Mouse (Mus musculus): ENCODE data around the gene BC048507. TPM values are rescaled to one million over a fixed set of nuclear protein-coding genes. Genes with fewer than 3 reads are reported as not detected.
"Not testable (repeated sequence)": the region's sequence is repeated elsewhere in the genome, so short reads cannot be mapped to it uniquely, and the experiment has no call there.

BC048507 gene
- 0.14 TPM for polyA plus RNA-seq (2021)

DNA sequence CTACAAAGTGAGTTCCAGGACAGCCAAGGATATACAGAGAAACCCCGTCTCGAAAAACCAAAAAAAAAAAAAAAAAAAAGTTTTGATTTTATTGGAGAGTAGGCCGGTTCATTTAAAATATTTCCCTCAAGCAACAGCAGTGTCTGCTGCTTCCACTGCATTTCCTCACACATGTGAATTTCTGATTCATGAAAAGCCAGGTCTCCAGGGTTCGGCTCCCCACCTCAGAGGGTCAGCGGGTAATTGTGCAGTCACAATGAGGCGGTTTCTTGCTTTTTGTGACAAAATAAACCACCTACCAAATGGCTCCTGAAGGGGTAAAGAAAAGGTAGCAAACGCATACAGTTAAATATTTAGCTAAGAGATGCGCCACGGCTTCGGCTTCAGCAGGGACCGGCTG lies at the start of gene BC048507:
BC048507 (plus strand) TSS at position 301 of the 400 bp plus-strand sequence.
- CTCF ChIA-PET: interaction anchor here (1.7 kb wide), 1 partner anchor 9 kb away, joined by 3 read pairs; no protein-coding TSS in a partner anchor
- DNase-seq (ENCODE audit: low read depth, low spot score): no peak
- in situ Hi-C loops (cut with MboI; ENCODE audit: low pct_unique_long_range_greater_than_20kb): no loop called here
- POLR2A ChIA-PET: interaction anchor here (1.0 kb wide), 1 partner anchor 242 kb away, joined by 4 read pairs; no protein-coding TSS in a partner anchor
- H3K27me3 ChIP-seq: peaks cover 8% of the 10 kb centered on the region
- ATAC-seq: no peak
- TF ChIP-seq CTCF (IDR thresholded peaks at IDR 0.05): no peak

GRCm38 (mm10) chr13:67813710-67814660 lies 49.1 kb upstream of the BC048507 start, which contains the start of gene Zfp273:
Gene Zfp273 (plus strand): TSS chr13:67813740.
- H3K27me3 ChIP-seq: no peaks in the 10 kb centered on the region
- DNase-seq (ENCODE audit: low read depth, low spot score): peak; percentile 31
- TF ChIP-seq CTCF (IDR thresholded peaks at IDR 0.05): no peak
- CTCF ChIA-PET: no interaction called here
- POLR2A ChIA-PET: interaction anchor here (0.6 kb wide), 1 partner anchor 558 kb away, joined by 4 read pairs; no protein-coding TSS in a partner anchor
- peak; percentile 96 for ATAC-seq
- in situ Hi-C loops (cut with MboI; ENCODE audit: low pct_unique_long_range_greater_than_20kb): no loop called here

- TF ChIP-seq CTCF (IDR thresholded peaks at IDR 0.05): no peak
- DNase-seq (ENCODE audit: low read depth, low spot score) (no peak), ATAC-seq (no peak)
- ChIA-PET CTCF (no interaction called here), POLR2A (no interaction called here)
- in situ Hi-C loops (cut with MboI; ENCODE audit: low pct_unique_long_range_greater_than_20kb): no loop called here
- no peaks in the 10 kb centered on the region for H3K27me3 ChIP-seq
Observed at GRCm38 (mm10) chr13:67818636-67819035, 44.5 kb upstream of the BC048507 start.

GRCm38 (mm10) chr13:67830911-67831336 lies 32.2 kb upstream of the BC048507 start, which contains the start of gene Gm10037:
Gene Gm10037 (plus strand): TSS chr13:67831106.
- POLR2A ChIA-PET: no interaction called here
- in situ Hi-C loops (cut with MboI; ENCODE audit: low pct_unique_long_range_greater_than_20kb): loop anchor here (10.0 to 25.0 kb wide), 4 partner anchors 96 to 731 kb away; partner anchors contain the start of gene Zfp457
- ATAC-seq: no peak
- H3K27me3 ChIP-seq: no peaks in the 10 kb centered on the region
- CTCF ChIA-PET: no interaction called here
- TF ChIP-seq CTCF (IDR thresholded peaks at IDR 0.05): no peak
- DNase-seq (ENCODE audit: low read depth, low spot score): no peak

- in situ Hi-C loops (cut with MboI; ENCODE audit: low pct_unique_long_range_greater_than_20kb): loop anchor here (10.0 to 25.0 kb wide), 4 partner anchors 98 to 729 kb away; partner anchors contain the start of gene Zfp457
- ATAC-seq, POLR2A ChIA-PET: not testable (repeated sequence)
Observed at GRCm38 (mm10) chr13:67833137-67833536, 30.0 kb upstream of the BC048507 start.

GRCm38 (mm10) chr13:67843775-67844118 lies 19.4 kb upstream of the BC048507 start:
- ChIA-PET CTCF (interaction anchor here (0.6 to 1.5 kb wide), 3 partner anchors 9 to 113 kb away, joined by 3 to 4 read pairs (median 4); no protein-coding TSS in a partner anchor), POLR2A (no interaction called here)
- ATAC-seq: peak; percentile 47
- in situ Hi-C loops (cut with MboI; ENCODE audit: low pct_unique_long_range_greater_than_20kb): loop anchor here (25.0 kb wide), 2 partner anchors 531 to 719 kb away; partner anchors contain the start of gene Zfp457
- DNase-seq (ENCODE audit: low read depth, low spot score): no peak
- H3K27me3 ChIP-seq: peaks cover 7% of the 10 kb centered on the region
- TF ChIP-seq CTCF (IDR thresholded peaks at IDR 0.05): no peak

More at GRCm38 (mm10) chr13:67833137-67833536, 30.0 kb upstream of the BC048507 start:
- H3K27me3 ChIP-seq; CTCF ChIA-PET; DNase-seq (ENCODE audit: low read depth, low spot score): not testable (repeated sequence)

- ChIA-PET POLR2A (interaction anchor here (0.7 kb wide), 1 partner anchor 193 kb away, joined by 3 read pairs; no protein-coding TSS in a partner anchor), CTCF (interaction anchor here (0.9 to 1.5 kb wide), 5 partner anchors 14 to 116 kb away, joined by 3 to 4 read pairs (median 4); no protein-coding TSS in a partner anchor)
- in situ Hi-C loops (cut with MboI; ENCODE audit: low pct_unique_long_range_greater_than_20kb): loop anchor here (25.0 kb wide), 2 partner anchors 532 to 718 kb away; partner anchors contain the start of gene Zfp457
- peaks cover 11% of the 10 kb centered on the region for H3K27me3 ChIP-seq
- TF ChIP-seq CTCF (IDR thresholded peaks at IDR 0.05): peak; percentile 51
- peak; percentile 57 for ATAC-seq
- DNase-seq (ENCODE audit: low read depth, low spot score): peak; percentile 37
Observed at GRCm38 (mm10) chr13:67844119-67844852, 18.8 kb upstream of the BC048507 start.

GRCm38 (mm10) chr13:67844853-67845194 lies 18.3 kb upstream of the BC048507 start:
- no peak for DNase-seq (ENCODE audit: low read depth, low spot score)
- H3K27me3 ChIP-seq: peaks cover 11% of the 10 kb centered on the region
- in situ Hi-C loops (cut with MboI; ENCODE audit: low pct_unique_long_range_greater_than_20kb): loop anchor here (25.0 kb wide), 2 partner anchors 533 to 717 kb away; partner anchors contain the start of gene Zfp457
- no peak for TF ChIP-seq CTCF (IDR thresholded peaks at IDR 0.05)
- ChIA-PET POLR2A (interaction anchor here (0.7 kb wide), 1 partner anchor 193 kb away, joined by 3 read pairs; no protein-coding TSS in a partner anchor), CTCF (interaction anchor here (0.9 to 1.5 kb wide), 5 partner anchors 13 to 117 kb away, joined by 3 to 4 read pairs (median 4); no protein-coding TSS in a partner anchor)
- no peak for ATAC-seq

- peaks cover 11% of the 10 kb centered on the region for H3K27me3 ChIP-seq
- ChIA-PET POLR2A (no interaction called here), CTCF (no interaction called here)
- in situ Hi-C loops (cut with MboI; ENCODE audit: low pct_unique_long_range_greater_than_20kb): no loop called here
- no peak for TF ChIP-seq CTCF (IDR thresholded peaks at IDR 0.05)
- ATAC-seq (no peak), DNase-seq (ENCODE audit: low read depth, low spot score) (no peak)
Observed at GRCm38 (mm10) chr13:67850361-67850760, 12.8 kb upstream of the BC048507 start.

- in situ Hi-C loops (cut with MboI; ENCODE audit: low pct_unique_long_range_greater_than_20kb): no loop called here
- DNase-seq (ENCODE audit: low read depth, low spot score) (no peak), ATAC-seq (no peak)
- ChIA-PET POLR2A (interaction anchor here (0.7 kb wide), 1 partner anchor 334 kb away, joined by 3 read pairs; no protein-coding TSS in a partner anchor), CTCF (interaction anchor here (0.9 kb wide), 1 partner anchor 14 kb away, joined by 3 read pairs; no protein-coding TSS in a partner anchor)
- no peak for TF ChIP-seq CTCF (IDR thresholded peaks at IDR 0.05)
- H3K27me3 ChIP-seq: peaks cover 4% of the 10 kb centered on the region
Observed at GRCm38 (mm10) chr13:67853130-67853529, 10.0 kb upstream of the BC048507 start.
